Mouse (Mus musculus) cerebellum, postnatal 10 days (tissue): ENCODE measurements around the gene Zfhx2.

Experiments
- DNase-seq, 2 experiments: peaks; one replicate each; pipeline ENCODE4 v3.0.0; 2021; ENCODE audit warnings: mixed read lengths in 2 of 2

The Zfhx2 gene

DNA sequence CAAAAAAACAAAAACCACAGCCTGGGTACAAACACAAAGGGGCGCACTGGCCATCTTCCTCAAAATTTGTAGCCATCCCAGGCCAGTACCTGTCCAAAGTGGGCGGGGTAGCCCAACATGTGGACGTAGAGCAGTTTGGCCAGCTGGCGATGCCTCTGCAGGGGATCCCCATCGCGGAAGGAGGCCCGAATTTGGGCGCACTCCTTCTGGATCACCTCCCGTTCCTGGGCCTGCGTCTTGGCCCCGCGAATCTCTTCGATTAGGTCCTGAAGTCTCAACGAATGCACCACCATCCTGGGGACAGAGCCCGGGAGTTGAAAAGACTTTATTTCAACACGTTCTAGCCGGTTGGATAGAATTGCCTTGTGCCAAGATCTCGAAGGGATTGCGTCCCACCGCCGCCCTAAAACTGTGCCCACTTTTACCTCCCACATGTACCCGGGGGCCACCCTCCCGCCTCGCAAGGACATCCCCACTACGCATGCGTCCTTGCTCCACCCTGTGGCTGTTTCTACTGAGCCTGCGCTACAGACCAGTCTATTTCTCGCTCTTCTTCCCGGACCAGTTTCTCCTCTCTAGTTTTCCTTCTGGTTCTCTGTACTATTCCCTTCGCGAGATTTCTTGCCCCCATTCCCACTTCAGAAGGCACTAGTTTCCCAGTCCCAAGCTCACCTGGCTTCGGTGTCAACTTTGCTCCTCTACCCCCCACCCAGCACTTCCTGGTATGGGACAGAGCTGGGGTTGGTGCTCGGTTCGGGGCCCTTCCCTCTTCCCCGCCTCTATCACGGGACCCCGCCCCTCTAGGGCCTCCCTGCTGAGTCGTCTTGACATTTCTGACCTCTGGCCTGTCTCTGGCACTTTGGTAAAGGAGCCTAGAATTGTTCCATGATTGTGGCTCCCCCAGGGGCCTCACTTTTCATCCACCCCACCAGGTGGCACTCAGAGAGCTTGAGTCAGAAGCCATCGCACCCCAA, 14.0 kb upstream of the Zfhx2 start, which contains the start of gene Ap1g2:
TSS of gene Ap1g2 (minus strand) at position 758 of the 974 bp plus-strand sequence.
- DNase-seq = peak; percentile 88 to 92

DNA sequence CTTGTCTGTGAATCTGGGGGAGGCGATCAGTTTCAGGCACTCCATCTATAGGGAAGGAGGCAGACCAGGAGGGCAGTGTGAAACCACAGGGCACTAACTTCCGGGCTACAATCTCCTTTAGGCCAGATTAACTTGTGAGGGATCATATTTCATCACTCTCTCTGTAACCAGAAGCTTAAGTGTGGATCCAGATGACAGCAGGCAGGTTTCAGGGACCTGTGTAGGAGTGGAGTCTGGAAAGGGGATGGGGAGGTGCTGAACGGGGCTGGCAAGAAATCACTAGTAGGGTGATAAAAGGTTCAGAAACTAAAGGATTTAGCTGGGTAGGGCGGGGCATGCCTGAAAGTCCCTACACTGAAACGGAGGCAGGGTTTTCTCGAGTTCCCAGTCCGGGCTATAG, 13.3 kb upstream of the Zfhx2 start:
- DNase-seq = peak in 1 of 2 experiments; percentile 32

DNA sequence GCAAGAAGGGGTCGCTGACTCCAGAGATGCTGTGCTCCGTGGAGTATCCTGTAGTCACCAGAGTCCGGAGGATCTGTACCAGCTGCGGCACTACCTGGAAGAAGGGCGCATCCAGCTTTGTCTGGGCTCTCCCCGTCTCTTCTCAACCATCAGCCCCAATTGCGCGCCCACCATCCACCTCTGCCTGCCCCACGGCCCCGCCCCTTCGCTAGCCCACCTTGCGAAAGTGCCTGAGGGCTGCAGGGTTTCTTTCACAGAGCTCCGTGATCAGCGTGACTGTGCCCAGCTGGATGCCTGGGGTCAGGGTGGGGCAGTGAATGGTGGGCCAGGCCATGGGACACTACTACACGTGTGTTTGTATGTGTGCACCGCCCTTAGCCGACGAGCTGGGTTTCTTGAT, 12.2 kb upstream of the Zfhx2 start:
- DNase-seq = no peak

DNA sequence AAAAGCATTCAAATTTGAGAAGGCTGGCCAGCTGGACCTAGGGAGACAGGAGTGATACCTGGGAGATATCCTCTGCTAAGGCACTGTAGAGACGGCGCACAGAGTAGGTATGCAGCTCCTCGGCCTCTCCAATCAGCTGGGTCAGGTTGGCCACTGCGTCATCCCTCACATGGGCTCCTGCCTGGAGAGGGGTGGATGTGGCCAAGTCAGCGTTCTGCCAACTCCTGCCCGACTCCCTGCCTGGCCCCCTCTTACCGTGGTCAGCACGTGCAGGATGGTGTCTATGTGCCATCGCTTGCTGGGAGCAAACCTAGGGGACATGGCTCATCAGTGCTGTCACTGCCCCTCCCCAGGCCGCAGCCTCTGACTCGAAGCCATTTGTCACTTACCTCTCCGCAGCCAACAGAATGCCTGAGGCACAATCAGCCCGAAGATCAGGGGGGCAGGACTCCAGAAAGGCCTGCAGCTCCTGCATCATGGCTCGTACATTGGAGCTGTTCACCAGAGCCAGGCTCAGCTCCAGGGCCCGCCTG, 10.2 kb upstream of the Zfhx2 start:
- DNase-seq = peak; percentile 68 to 71

DNA sequence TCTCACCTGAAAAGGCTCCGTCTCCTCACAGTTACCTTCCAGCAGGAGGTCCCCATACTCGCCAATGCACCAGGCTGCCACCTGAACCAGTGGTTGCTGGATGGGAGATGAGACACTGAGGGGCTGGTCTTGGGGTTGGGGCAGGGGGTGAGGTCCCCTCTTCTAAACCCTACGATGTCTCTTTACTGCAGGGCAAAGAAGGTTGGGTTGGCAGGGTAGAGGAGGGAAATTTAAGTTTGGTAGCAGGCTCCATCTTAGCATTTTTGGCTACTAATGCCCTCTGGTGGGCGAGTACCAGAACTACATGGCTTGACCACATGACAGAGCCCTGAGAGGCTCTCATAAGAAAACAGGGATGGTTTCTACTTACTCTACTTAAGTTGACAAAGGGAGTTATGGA, 9.5 kb upstream of the Zfhx2 start:
- peak; percentile 83 to 86 for DNase-seq

DNA sequence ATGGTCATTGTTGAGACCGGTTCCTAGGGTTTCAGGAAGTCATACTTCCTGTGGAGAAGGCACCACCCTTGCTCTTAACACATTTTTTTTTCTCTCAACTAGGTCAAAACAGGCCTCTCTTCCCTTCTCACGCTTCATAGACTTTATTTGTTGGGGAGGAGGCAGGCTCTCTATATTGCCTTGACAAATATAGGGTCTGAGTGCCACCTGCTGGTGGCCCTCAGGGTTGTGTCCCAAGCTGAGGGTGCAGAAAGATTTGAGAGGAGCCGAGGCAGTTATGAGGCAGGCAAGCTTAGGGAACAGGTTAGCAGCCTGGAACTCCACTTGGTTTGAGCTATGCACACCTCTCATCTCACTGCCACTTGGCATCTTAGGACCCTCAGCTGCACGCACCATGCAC, 5.9 kb upstream of the Zfhx2 start:
- DNase-seq = peak; percentile 77 to 79

DNA sequence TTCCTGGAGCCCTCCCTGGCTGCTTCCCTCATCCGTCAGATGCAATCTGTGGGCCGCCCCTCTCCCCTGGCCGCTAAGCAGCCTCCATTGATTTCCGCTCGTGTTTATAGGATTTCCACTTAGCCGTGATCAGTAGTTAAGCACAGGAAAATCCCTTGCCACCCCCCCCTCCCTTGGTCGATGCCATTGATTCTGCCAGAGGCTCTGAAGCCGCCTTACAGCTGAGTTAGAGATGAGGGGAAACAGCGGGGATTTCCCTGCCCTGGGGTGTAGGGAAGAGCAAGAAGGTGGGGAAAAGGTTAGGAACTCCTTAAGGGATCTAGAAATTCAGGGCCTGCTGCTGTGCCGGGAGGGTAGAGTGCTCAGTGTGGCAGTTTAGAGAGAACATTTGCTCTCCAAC, 5.5 kb upstream of the Zfhx2 start:
- no peak for DNase-seq

DNA sequence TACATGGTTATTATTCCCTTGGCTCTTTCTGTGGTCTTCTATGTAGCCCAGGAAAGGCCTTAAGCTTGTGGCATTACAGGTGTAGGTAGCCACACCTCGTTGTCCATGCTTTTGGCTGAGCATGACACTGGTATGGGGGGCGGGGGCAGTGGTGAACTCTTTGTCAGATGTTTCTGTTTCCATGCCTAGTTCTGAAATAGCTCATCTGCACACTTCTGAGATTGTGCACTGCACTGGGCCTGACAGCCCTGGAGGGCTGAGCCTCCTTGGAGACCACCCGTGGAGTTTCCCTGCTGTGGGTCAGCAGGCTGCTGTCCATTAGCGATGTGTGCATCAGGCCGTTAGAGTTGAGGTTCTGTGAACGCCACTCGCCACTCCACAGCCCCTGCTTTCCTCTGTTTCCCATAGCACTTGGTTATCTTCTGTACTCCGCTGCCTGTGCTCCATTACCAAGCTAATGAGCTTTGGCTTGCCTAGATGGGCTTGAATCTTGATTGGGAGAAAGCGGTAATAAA, 4.5 kb upstream of the Zfhx2 start:
- no peak for DNase-seq

DNA sequence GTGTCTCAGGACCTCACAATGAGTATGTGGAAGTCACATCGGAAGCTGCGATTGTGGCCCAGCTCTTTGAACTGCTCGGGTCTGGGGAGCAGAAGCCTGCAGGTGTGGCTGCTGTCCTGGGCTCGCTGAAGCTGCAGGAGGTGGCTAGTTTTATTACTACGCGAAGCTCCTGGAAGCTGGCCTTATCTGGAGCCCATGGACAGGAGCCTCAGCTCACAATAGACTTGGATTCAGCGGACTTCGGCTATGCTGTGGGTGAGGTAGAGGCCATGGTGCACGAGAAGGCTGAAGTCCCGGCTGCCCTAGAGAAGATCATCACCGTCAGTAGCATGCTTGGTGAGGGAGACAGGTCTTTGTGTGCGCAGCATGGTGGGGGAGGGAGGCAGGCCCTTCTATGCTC, 3.5 kb upstream of the Zfhx2 start:
- DNase-seq = no peak

DNA sequence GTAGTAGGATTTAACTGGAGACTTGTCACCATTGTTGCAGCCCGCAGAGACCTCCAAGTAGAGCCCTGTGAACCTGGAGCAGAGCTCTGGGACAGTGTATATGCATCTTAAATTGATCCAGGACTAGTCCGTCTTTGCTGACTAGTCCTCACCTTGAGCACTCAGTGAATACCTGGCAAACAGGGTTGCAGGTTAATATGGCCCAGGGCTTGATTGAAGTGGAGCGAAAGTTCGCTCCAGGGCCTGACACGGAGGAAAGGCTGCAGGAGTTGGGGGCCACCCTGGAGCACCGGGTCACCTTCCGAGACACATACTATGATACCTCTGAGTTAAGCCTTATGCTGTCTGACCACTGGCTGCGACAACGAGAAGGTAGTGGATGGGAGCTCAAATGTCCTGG, 3.1 kb upstream of the Zfhx2 start:
- DNase-seq = no peak

DNA sequence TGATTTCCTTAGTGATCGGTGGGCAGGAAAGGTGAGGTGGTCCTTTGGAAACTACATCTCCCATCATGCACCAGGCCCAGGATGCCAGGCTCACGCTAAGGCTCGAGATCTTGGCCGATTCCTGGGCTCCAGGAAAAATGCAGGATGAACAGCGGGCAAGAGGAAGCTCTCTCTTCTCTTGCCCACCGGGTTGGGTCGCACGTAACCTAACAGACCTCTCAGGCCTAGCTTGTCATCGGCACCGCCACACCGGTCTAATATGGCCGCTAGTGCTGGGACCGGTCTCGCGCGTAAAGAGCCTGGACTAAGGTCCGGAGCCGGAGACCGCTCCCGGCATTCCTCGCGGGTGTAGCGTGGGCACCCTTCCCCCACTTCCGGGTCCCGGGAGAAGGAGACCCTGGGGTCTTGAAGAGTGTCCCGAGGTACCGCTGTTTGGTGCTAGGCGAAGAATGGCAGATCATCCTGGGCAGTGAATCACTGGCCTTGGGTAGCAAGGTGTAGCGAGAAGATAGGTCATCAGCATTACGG, 2.6 kb upstream of the Zfhx2 start, which contains the start of gene Thtpa:
TSS of gene Thtpa (plus strand) at position 81 of the 528 bp plus-strand sequence.
- peak; percentile 92 for DNase-seq

DNA sequence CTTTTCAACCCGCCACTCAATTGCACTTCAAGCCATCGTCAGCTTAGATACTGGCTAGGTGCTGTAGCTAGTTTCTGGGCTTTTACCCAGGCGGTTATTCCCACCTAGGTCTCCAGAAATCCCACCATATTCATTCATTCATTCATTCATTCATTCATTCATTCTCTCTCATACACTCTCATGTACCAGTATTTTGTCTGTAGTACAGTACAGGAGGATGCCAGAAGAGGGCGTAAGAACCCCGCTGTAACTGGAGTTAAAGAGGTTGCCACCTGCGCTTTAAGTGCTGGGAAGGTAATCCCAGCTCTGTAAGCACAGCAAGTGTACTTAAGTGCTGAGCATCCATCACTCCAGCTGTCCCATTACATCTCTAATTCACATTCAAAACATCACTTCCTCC, 1.8 kb upstream of the Zfhx2 start:
- DNase-seq = no peak

DNA sequence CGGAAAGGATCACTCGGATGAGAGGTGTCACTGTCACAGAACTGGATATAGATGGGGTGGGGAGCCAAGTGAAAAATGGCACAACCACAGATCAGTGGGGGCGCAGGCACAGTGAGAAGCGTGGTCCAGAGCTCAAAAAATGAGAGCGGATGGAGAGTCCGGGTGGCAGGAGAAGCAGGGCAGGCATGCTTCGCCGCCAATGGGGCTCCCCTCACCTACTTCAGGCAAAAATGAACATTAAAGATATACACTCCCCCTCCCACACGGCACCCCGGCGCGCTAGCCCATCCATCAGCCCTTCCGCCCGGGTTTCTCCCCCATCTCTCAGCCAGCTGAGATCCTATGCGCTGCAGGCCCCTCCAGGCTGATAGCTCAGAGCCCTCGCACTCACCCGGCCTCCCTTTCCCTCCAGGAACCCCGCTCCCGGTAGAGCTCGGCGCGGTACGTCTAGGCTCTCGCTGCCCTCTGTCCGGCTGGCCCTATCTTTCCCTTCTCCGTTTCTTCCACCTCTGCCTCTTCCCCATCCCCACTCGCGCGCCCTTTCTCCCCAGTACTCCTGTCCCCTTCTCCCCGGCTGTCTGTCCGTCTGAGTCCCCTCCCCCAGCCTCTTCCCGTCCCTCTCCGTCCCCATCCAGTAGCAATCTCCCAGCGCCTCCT, 787 bp downstream of the Zfhx2 start:
- DNase-seq = peak; percentile 75 to 77

DNA sequence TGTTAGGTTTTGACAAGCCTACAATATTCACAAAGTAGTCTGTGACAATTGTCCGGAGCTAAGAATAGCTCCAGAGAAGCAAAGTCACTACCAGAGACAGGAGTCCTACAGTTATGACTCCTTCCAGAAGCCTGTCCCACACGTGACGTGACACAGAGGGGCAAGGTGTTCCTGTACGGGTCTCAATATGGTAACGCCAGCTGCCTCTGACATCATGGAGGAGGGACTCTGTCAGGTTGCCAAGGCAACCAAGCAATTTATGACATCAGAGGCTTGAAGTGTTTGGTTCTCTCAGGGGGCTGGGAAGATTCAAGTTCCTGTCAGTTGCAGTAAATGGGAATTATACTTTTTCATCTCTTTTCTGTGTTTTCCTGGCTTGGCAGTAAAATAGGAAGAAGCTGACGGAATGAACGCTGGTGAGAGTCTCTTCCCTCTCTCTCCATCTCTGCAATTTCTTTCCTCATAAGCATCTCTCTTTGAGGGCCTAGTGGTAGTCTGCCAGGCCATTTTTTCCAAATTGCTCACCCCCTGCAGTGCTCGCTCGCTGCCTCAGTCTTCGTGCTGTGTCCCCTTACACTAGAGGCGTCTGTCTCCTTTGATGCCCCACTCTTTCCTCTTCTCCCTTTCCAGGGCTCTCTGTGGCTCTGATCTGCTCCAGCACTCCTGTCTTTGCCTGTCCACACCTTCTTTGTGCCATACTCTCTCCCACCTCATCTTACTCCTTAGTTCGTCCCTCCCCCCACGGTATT, 2.8 kb downstream of the Zfhx2 start:
- DNase-seq = peak; percentile 70 to 77

DNA sequence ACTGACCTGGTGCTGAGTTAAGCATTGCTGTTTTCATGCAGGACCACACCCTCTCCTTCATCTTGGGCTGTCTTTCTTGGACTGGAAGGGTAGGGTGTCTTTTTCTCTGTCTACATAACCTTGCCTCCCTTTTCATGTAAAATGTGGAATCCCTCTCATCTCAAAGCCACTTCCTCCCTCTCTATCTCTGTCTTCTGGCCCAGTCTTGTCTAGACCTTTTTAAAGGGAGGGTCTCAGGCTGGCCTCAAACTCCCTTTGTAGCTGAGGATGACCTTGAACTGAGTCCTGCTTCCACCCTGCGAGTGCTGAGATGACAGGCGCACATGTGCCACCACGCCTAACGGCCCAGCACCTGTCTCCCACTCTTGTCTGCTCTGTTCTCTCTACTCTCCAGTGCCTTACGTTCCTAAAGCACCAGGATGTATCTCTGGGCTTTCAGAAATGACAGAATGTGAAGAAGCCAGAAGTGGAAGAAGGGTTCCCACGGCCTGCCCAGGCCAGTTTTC, 6.1 kb downstream of the Zfhx2 start:
- no peak for DNase-seq

DNA sequence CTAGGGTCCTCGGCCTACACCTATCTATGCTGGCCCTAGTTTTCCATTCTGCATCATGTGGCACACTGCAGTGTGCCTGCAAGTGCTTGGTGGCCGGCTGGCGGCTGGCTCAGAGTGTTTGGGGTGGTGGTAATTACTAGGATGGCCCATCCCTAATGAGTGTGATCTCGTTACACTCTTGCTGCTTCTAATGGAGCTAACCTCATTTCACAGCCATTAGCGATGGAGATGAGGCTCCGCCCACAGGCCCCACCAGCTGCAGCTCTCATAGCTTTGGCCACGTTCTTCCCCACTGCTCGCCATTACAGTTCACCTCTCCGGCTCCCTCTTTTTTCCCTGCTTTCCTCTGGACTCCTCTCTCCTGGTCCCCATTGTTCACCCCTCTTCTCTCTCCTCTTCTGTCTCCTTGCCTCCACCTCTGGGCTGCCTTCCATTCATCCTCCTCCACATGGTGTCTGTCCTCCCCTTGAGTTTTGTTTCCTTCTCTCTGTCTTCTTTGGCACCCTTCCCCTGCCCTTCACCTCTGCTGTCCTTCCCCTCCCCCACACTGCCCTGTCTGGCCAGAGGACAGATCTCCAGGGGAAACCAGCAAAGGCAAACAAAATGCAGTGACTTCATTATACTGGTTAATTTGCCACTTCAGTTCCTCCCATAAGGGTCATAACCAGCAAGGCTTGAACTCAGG, 6.7 kb downstream of the Zfhx2 start:
- peak; percentile 61 to 70 for DNase-seq

DNA sequence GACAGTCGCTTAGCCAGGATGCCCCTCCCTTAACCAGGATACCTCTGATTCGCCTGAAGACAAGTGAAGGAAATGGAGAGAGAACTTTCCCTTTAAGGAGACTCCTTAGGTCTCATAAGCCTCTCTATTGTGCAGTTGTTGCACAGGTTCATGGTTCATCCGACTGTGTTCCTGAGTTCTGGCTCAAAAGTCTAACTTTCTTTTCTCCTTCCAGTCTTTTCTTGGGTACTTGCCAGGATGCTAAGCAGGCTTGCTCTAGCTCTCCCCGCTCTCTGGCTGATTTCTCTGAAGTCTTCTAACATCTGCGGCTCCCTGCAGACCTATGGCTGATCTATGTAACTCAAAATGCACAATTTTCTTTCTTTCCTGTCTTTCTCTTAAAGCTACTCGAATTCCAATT, 8.6 kb downstream of the Zfhx2 start:
- DNase-seq = no peak

DNA sequence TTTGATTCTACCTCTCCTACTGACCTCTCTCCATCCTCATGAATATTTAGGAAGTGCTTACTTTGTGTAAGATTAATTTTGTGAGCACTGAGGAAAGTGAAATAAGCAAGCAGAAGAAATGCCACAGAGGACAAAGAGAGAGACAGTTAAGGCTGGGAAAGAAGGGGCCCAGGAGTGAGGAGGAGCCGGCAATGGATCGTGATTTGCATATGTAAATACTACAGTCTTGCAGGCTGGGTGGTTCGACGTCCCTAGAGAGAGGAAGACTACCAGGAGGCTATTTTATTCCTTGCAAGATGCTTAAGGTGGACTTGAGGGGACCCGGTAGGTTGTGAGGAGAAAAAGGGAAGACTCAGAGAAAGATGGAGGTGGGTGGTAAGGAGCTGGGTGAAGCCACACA, 11.0 kb downstream of the Zfhx2 start:
- DNase-seq = no peak

DNA sequence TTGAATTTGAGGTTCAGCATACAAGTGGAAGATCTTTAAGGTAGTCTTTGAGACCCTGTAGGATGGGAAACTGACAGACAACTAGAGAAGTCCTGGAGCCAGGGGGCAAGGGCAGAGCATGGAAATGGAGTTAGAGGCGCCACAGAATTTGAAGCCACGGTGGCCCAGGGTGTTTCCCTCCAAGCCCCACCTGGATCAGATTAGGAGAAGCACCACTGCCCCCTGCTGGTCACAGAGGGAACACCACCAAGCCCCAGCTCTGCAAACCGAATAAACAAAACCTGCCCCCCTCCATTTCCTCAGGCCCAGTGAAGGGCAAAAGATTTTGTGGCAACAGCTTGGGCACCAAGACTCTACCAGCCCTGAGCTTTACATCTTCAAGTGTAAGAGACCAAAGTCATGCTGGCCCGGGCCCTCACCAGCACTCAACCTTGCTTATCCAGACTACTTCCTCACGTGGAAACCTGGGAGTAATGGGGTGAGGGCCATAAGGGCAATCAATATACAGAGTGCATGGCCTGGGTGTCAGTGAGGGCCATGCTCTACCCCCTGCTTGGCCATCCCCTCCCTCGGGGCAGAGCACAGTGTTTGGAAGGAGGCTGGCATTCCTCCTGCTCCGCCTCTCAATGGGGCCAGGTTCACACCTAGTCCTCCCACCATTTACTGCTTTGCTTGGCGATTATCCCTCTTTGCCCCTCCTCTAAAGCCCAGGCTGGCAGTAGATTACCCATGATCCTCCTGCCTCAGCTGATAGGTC, 12.7 kb downstream of the Zfhx2 start:
- DNase-seq = peak; percentile 92 to 95

DNA sequence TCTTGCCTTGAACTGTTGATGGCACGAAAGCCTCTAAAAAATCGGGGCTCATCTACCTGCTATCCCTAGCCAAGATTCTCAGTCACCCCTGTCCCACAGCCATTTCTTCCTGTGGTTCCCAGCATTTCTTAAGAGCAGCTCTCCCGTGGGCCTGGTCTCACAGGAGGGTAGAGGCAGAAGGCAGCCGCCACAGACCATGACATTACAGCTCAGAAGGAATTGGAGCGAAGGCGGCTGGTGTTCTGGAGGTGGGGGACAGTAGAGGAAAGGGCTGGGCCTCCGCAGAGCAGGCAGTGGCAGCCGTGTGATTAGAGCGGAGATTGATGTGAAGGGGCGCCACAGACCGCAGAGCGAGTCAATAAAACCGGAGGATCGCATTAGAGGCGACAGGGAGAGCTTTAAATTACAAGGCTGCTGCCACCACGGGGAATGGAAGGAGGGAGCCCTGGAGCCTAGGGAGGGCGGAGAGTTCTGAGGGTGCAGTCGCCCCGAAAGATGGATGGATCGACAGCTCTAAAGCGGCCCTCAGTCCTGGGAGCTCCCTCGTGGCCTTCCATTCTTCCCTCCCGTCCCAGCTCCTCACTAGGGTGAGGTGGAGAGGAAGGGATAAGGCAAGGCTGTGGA, 13.6 kb downstream of the Zfhx2 start:
- peak in 1 of 2 experiments; percentile 55 for DNase-seq
